Mouse (Mus musculus): Measurements from ENCODE around the gene Ccl3.

The Ccl3 gene

DNA sequence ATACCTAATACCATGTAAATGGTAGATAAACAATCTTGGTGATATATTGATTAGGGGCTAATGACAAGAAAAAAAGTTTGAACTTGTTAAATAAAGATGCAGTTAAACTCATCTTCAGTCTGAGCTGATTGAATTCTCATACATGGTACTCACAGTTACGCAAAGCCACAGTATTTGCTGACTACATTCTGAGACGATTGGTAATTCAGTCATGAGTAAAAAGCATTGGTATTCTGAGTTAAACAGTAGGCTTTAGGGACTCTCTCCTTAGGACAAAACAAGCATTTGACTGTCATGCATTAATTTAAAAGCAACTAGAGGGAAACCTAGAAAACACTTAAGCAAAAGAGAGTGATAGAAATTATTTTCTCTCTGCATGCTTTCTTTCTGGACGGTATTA lies 25.6 kb downstream of the Ccl3 start:
- DNase-seq (ENCODE audit: extremely low read depth, low read depth) = no peak

DNA sequence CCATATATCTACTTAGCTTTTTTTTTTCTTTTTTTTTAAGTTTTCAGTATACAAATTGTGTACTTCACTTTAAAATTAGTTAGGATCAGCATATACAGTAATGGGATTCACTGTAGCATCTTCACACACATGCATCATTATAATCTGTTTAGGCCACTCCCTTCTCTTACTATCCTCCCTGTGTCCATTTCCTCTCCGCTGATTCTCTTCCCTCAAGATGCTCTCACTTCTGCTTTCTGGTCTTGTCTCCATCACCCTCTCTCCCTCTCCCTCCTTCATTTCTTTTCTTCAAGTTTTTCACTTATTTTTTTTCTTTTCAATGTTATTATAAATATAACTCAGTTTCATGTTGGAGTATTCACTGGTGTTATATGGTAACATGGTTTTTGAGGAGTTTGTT lies 30.1 kb downstream of the Ccl3 start:
- DNase-seq (ENCODE audit: extremely low read depth, low read depth) = peak; percentile 11

DNA sequence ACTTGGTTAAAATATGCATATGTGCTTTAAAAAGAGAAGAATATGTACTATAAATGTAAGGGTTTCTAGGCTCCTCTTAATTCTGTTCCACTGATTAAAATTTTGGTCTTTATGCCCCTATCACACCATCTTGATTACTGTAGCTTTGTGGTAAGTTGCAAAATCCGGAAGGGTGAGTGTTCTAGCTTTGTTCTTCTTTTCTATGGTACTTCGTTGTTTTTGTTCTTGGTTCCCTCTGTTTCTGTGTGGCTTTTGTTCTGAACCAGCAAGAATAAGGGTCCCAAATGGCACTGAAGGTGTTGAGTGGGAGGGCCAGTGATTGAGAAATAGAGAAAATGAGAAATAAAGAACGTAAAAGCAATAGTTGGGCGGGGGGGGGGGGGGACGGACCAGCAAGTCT lies 30.9 kb downstream of the Ccl3 start:
- no peak for DNase-seq (ENCODE audit: extremely low read depth, low read depth)

DNA sequence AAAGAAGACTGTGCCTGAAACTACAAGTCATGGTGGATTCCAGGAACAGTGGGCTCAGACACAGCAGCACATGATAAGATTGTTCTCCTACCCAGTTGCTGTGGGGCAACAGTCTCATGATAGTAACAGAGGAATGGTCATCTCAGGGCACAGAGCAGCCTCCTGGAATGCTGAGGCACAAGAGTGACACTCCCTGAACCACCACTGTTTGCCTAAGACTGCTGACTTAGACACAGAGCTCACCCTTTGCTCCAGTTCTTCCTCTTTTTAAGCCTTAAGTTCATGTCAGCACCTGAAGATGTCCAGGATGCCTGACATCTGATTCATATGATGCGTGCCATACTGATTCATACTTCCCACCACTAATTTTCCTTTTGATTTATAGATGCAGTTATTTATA lies 32.6 kb downstream of the Ccl3 start:
- no peak for DNase-seq (ENCODE audit: extremely low read depth, low read depth)

DNA sequence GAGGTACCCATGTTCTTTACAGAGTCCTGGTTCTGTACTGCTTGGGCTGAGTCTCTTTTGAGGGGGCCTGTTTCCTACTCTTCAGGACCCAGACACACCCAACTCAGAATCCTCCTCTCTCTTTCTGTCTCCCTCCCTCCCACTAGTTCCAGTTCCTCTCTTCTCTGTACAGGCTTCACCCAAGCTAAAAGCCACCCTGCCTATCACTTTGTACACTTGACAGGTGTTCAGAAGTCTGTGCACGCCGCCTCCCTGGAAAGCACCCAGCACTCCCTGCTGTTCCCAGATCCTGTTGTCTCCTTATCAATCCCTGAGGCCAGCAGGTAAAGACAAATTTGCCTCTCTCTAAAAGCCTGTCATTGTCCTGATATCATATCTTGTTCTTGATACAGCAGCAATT lies 38.3 kb downstream of the Ccl3 start:
- DNase-seq (ENCODE audit: extremely low read depth, low read depth) = no peak

DNA sequence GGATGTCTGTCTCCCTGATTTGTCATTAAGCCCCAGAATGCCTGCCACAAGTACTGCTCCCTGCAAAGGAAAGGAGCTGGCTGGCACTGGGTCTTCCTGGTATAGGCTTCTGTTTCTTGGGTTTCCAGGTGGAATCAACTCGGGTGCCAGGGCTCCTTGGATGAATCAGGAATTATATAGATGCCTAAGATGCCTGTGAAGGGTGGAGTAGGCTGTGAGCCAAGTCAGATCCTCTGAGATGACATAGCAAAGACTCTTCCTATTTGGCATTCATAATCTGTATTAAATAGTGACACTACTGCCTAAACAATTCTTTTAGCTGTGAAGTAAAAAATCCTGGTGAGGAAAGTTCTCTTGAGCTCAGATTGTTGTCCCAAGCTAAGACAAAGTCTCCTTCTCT lies 42.8 kb downstream of the Ccl3 start:
- DNase-seq (ENCODE audit: extremely low read depth, low read depth) = no peak

DNA sequence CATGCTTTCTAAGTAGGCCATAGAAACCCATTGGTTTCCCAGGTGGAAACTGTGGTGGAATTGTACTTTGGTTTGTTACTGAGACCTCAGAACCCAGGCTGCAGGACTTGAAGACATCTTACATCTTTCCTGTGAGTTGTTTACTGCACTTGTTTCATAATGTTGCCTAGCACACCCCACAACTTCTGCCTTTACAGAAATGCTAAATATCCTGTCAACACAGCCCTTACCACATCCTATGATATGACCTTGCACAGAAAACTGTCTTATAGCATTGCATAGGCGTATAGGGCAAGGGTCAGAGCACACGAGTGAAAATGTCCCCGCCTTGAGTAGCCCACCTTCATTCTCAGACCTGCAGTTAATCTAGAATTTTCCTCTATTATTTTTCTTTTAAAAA lies 43.6 kb downstream of the Ccl3 start:
- no peak for DNase-seq (ENCODE audit: extremely low read depth, low read depth)

DNA sequence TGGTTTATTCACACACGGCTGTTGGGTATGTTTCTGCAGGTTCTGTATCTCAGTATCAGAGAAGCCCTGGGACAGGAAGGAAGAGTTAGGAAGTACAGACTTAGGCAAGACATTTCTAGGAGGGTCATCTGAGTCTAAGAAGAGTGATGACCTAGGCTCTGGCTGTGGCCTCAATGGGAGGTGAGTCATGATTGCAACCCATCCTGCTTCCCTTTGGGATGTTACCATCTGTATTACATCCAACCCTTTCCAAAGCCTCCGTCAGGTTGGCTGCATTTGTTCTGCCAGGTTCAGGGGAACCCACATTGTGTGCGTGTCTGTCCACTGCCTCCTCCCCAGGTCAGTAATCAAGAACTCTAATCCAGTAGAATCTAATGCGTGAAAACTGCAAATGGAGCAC lies 44.5 kb downstream of the Ccl3 start:
- no peak for DNase-seq (ENCODE audit: extremely low read depth, low read depth)

DNA sequence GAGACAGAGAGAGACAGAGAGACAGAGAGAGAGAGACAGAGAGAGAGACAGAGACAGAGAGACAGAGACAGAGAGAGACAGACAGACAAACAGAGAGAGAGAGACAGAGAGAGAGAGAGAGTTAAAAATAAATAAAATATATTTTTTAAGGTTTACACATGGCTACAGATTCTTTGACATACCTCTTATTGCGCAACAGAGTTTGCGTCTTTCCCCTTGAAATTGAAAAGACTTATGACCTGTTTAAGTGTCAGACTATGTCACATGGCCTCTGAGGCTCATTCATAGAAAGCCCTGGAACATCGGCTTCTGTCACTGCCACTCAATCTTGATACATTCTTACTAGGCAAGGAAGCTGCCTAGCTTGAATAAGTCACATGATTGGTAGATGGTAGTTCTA lies 45.8 kb downstream of the Ccl3 start:
- no peak for DNase-seq (ENCODE audit: extremely low read depth, low read depth)

DNA sequence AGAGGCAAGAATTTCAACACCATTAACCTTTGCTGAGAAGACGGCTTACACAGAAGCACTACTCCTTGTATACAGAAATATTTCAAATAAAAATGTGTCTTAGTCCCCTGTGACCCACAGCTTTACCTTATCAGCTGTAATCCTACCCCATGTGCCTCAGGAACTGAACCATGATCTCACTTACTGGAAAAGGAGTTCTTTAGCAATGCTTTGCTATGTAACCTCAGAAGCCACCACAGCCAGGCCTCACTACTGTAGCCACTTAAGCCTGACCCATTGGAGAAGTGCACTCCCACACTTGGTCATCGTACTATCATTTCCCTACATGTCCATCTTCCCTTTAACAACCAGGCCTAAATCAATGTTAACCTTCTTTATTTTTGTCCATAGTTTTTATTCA lies 48.6 kb downstream of the Ccl3 start:
- no peak for DNase-seq (ENCODE audit: extremely low read depth, low read depth)

DNA sequence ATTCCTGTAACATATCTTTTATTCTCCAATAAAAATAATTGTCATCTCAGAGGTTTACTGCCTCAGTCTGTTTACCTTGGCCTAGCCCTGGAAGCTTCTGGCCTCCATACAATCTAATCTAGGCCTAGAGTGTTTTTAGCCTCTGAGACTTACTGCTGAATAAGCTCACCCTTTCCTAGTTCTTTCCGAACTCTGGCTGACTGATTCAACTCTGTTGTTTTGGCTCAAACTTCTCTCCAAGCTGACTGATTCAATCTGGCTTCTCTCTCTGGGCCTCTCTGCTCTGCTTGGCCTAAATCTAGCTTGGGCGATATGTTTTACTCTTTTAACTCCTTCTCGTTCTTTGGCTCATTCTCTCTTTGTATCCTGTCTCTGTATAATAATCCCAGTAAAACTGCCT lies 50.2 kb downstream of the Ccl3 start:
- no peak for DNase-seq (ENCODE audit: extremely low read depth, low read depth)

DNA sequence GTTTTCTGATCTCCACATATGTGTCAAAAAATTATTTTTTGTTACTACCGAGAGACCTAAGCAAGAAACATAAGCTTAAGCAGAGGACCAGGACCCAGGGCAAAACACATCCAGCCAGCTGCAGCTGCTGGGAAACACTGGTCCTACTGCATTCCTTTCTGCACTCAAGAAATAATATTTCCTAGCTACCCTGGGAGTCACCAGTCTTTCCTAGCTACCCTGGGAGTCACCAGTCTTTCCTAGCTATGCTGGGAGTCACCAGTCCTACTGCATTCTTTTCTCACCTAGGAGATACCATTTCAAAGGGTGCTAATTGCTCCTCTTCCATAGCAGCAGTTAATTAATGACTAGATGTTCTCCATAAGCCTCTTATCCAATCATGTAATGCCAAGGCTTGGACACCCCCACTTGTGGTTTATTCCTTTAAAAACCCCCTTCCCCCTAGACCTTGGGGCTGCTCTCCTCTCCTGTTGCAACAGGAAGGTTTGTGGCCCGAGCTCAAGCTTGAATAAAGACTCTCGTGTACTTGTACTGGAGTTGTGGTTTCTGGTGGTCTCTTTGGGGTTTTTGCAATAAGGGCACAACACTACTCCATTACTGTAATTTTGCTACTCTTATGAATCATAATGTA lies 50.8 kb downstream of the Ccl3 start:
- DNase-seq (ENCODE audit: extremely low read depth, low read depth) = no peak

All from MEL-GATA-1-ER (cell line).